Mouse (Mus musculus) ES-Bruce4 (cell line): ENCODE measurements around the gene Armcx6.

Experiments used
- CTCF ChIP-seq: IDR thresholded peaks from one replicate; pipeline ENCODE4 v1.8.1; 2011; ENCODE audit warnings: low read depth, low read length
- POLR2A ChIP-seq: IDR thresholded peaks from one replicate; pipeline ENCODE4 v1.8.1; 2011; ENCODE audit warnings: low read length; ENCODE audit not compliant: insufficient read depth

DNA sequence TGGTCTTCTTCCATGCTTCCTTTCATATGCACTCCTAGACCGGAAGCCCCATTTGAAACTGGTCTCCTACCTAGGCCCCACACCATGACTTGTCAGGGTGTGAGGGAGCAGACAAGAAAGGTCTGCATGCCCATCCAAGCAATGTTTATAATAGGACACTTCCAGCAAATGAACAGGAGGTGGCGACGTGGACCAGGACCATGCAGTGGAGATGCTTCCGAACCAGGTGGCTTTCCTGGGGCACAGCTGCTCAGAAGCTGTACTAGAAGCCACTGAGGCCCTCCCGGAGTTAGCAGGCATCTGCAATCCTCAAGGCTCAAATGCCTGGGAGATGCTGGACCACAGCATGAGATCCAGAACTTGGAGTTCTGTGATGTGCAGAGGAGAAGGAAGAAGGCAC is 4.8 kb downstream of the Armcx6 start:
- TF ChIP-seq CTCF: peak; percentile 57
- no peak for TF ChIP-seq POLR2A
